Mouse (Mus musculus) embryonic stem cell, embryonic (primary cell): Measurements from ENCODE around the gene Muc2.

Experiments used
- CTCF ChIA-PET, 4 experiments: fragments of 300-600 bp in 2 of 4; fragments of 350-600 bp in 2 of 4; sonication (Branson Sonifier 250); formaldehyde crosslinking; loops; one replicate each; lab custom pipeline; 2022; ENCODE audit warnings: inconsistent platforms in 2 of 4; lab: Charles Lee
- POLR2A ChIA-PET, 4 experiments: fragments of 300-600 bp in 2 of 4; fragments of 350-600 bp in 2 of 4; sonication (Branson Sonifier 250); formaldehyde crosslinking; loops; one replicate each; lab custom pipeline; 2022; ENCODE audit warnings: antibody characterized with exemption in 4 of 4, inconsistent platforms in 1 of 4; lab: Charles Lee

The Muc2 gene

DNA sequence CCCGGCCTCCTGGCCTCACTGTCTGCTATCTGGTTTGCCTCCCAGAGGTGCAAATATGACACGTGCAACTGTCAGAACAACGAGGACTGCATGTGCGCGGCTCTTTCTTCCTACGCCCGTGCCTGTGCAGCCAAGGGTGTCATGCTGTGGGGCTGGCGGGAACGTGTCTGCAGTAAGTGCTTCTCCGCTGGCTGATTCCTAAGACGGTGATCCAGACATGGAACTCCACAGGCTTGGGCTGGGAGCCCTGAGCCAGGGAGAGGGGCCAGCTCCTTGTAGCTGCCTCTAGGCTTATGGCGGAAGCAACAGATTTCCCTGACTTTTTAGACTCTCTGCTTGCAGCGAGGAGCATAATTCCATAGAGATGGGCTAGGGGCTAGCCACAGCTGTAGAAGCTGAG lies 6.4 kb downstream of the Muc2 start:
- POLR2A ChIA-PET, result no interaction called here
- CTCF ChIA-PET, result no interaction called here

- POLR2A ChIA-PET, result no interaction called here
- CTCF ChIA-PET, result interaction anchor here in 1 of 4 experiments (0.6 kb wide), 1 partner anchor 1480 kb away, joined by 3 read pairs; no protein-coding TSS in a partner anchor
Measured at GRCm38 (mm10) chr7:141699556-141700220, 9.5 kb downstream of the Muc2 start.

DNA sequence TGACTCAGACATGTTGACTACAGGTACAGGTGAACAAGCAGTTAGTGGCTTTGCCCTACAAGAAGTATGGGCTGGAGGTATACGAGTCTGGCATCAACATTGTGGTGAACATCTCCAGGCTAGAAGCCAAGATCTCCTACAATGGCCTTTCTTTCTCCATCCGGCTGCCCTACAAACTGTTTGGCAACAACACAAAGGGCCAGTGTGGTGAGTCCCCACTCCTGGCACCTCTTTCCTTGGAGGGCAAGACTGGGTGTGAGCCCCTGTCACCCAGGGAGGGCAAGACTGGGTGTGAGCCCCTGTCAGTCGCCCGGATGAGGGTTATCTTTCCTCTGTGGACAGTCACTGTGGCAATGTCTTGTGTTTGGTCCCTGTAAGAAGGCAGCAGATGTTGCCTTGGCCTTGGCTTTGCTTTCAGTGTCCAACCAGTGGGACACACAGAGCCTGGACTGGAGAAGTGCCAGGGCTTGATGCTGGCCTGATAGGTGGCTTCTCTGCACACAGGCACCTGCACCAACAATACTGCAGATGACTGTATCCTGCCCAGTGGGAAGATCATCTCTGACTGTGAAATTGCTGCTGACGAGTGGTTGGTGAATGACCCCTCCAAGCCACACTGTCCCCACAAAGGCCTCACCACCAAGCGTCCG lies 57.4 kb downstream of the Muc2 start:
- CTCF ChIA-PET, result interaction anchor here in 1 of 4 experiments (1.2 kb wide), 1 partner anchor 8 kb away, joined by 3 read pairs; no protein-coding TSS in a partner anchor
- POLR2A ChIA-PET, result interaction anchor here in 1 of 4 experiments (0.6 kb wide), 1 partner anchor 740 kb away, joined by 3 read pairs; no protein-coding TSS in a partner anchor

DNA sequence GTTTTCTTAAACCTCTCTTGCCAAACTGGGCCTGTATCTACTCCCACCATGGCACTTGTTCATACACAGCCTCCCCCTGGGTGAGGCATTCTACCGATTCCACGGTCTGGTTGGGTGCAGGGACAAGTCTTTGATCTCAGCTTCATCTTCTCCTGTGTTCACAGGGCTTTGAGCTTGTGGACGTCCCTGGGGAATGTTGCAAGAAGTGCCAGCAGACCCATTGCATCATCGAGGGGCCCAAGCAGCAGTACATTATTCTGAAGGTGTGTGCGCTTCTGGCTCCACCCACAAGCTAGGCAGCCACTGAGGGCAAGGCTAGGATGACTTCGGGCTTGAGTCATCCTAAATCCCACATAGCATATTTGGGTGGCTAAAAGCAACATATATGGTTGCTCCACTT lies 62.4 kb downstream of the Muc2 start:
- ChIA-PET POLR2A (no interaction called here), CTCF (no interaction called here)

DNA sequence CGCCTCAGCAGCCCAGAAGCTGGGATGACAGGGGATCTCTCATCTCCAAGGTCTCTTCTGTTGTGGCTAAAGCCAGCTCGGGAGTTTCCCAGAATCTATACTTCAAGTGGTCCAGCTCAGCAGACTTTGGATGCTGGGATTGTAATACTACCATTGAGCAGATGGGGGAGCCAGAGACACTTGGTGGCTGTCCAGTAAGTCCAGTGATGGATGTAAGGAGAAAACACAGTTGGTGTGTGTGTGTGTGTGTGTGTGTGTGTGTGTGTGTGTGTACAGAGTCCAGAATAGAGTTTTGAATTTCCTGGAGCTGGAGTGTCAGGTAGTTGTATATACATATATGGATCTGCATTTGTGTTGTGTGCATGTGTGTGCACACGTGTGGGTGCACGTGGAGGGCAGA lies 65.7 kb downstream of the Muc2 start:
- ChIA-PET POLR2A (interaction anchor here (0.5 to 1.7 kb wide), 6 partner anchors 9 to 494 kb away, joined by 3 to 8 read pairs (median 4); no protein-coding TSS in a partner anchor), CTCF (interaction anchor here (0.6 to 2.0 kb wide), 55 partner anchors 9 to 1683 kb away, joined by 3 to 10 read pairs (median 4); partner anchors contain the start of gene Dusp8 (in 1 of the 4))

- CTCF ChIA-PET, result no interaction called here
- POLR2A ChIA-PET, result interaction anchor here in 1 of 4 experiments (0.6 kb wide), 1 partner anchor 206 kb away, joined by 3 read pairs; no protein-coding TSS in a partner anchor
Measured at GRCm38 (mm10) chr7:141758291-141758690, 68.2 kb downstream of the Muc2 start.

DNA sequence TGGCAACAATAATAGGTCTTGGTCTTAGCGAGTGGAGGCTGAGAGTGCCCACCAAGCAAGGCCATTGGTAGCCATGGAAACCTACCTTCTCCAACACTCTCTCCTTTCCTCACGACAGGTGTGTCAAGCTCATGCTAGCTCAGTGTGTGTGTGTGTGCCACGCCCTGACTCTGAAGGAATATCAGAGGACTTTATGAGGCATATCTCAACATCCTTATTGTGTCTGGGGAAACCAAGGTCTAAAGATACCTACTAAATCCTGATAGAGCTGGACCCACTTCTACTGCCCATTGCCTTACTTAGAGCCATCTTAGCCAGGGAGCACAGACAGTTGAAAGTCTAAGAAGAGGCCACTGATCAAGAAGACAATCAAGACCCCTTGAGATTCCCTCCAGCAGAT lies 80.4 kb downstream of the Muc2 start:
- POLR2A ChIA-PET, result no interaction called here
- CTCF ChIA-PET, result interaction anchor here in 2 of 4 experiments (1.3 to 2.5 kb wide), 2 partner anchors 15 kb away, joined by 4 to 10 read pairs; no protein-coding TSS in a partner anchor

DNA sequence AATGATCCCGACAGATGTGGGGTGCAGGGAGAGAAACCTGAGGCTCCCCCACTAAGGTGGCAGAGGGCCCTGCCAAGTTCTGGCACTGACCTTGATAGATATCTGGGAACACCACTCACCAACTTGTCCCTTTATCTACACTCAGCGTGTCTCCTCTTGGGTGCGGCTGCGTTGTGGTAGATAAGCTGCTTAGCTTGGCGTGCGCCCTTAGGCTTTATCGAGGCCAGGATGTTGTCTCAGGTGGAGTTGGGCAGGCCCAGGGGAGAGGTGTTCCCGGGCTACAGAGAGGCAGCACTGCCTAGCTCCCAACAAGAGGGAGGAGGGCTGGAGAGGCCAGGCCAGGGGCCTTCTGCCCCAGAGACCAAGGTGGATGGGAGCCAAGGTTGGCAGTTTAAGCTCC lies 80.8 kb downstream of the Muc2 start:
- POLR2A ChIA-PET, result interaction anchor here in 1 of 4 experiments (0.8 to 0.9 kb wide), 2 partner anchors 10 to 137 kb away, joined by 3 read pairs; no protein-coding TSS in a partner anchor
- CTCF ChIA-PET, result interaction anchor here in 2 of 4 experiments (1.3 to 2.5 kb wide), 2 partner anchors 15 kb away, joined by 4 to 10 read pairs; no protein-coding TSS in a partner anchor

DNA sequence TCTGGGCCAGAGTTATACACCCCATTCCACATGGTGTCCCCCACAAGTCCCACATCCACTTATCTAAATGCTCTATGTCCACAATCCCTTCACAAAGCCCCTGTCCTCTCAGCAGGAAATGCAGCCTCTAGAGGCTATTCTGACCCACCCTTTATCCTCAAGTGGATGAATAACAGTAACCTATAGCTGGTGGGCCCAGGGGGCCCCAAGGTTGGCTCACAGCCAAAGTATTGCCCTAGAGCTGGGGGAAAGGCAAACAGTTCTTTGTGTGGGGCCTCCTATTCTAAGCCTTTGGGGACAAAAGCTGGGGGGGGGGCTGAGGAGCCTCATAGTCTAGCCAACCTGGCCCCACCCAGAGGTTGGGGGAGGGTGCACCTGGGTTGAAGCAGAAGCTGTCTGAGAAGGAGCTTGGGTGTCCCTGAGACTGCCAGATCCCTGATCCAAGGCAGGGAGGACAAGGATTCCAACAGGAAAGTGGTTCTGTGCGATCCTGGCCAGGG lies 82.0 kb downstream of the Muc2 start:
- ChIA-PET POLR2A (interaction anchor here in 1 of 4 experiments (0.9 to 1.0 kb wide), 2 partner anchors 8 to 164 kb away, joined by 3 read pairs; no protein-coding TSS in a partner anchor), CTCF (interaction anchor here in 3 of 4 experiments (0.8 to 2.5 kb wide), 3 partner anchors 16 to 101 kb away, joined by 3 to 10 read pairs (median 4); no protein-coding TSS in a partner anchor)

GRCm38 (mm10) chr7:141774855-141775254 lies 84.7 kb downstream of the Muc2 start:
- ChIA-PET CTCF (no interaction called here), POLR2A (no interaction called here)

DNA sequence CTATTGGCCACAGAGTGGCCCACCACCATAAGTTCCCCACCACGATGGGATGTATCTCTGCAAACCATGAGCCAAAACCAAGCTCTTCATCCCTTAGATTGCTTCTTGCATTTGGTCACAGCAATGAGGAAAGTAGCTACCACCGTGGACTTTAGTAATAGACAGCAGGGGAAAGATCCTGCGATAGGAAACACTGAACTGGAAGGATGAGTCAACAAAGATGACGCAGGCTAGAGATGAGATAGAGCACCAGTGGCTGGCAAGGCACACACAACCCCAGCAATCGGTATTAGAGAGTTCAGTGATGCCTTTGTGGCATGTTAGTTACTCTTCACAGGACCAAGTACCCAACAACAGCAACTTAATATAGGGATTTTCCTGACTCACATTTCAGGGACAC lies 86.1 kb downstream of the Muc2 start:
- ChIA-PET CTCF (interaction anchor here in 1 of 4 experiments (1.1 kb wide), 1 partner anchor 21 kb away, joined by 4 read pairs; no protein-coding TSS in a partner anchor), POLR2A (no interaction called here)

DNA sequence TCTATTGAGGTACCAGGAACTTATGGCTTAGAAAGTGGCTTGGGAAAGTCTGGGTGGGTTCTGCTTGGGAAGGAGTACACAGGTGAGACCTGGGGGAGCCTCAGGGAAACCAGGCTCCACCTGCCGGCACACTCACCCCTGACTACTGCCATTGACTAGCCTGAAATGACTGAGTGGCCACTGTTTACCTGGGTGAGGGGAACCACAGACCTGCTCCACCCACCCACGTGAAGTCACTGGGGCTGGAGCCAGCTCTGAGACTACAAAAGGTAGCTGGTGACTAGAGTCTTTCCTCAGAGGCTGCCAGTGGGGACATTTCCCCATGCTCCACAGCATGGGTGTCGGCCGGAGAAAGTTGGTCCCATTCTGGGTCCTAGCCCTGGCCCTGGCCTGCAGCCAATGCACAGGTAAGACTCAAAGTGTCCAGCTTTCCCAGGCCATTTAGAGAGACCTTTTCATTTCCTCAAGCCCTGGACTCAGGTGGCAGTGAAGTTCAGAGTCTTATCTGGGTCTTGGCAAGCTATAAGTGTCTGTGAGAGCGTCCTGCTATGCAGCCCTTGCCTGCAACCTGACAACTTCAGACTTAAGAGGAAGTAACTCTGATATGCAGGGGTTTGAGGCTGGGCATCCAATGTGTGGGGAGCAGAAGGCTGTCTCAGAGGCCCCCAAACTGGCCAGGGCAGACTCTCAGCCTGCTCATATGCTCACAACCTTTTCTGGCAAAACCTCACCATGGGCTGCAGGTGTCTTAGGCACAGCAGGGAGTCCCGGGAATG lies 98.7 kb downstream of the Muc2 start, which contains the start of gene Muc5ac:
TSS of gene Muc5ac (plus strand) at position 296 of the 776 bp plus-strand sequence.
- ChIA-PET CTCF (interaction anchor here in 1 of 4 experiments (1.0 kb wide), 1 partner anchor 33 kb away, joined by 3 read pairs; no protein-coding TSS in a partner anchor), POLR2A (no interaction called here)

DNA sequence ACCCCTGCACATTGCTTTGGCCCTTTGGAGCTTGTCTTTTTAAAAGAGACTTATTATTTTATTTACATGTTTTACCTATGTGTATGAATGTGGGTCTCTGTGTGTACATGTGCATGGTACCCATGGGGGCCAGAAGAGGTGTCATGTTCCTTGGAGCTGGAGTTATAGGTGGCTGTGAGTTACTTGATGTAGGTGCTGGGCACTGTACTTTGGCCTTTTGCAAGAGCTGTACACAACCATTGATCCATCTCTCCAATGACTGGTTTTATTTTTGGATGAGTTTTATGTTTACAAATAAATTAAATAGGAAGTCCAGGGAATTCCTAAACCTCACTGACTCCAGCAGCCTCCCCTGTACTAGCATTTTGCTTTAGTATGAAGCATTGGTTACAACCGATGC lies 104.1 kb downstream of the Muc2 start:
- ChIA-PET POLR2A (interaction anchor here in 1 of 4 experiments (0.5 kb wide), 1 partner anchor 11 kb away, joined by 3 read pairs; no protein-coding TSS in a partner anchor), CTCF (interaction anchor here in 1 of 4 experiments (0.6 kb wide), 1 partner anchor 1346 kb away, joined by 4 read pairs; no protein-coding TSS in a partner anchor)

- POLR2A ChIA-PET, result no interaction called here
- CTCF ChIA-PET, result interaction anchor here in 1 of 4 experiments (0.6 kb wide), 1 partner anchor 1713 kb away, joined by 5 read pairs; no protein-coding TSS in a partner anchor
Measured at GRCm38 (mm10) chr7:141803206-141803605, 113.1 kb downstream of the Muc2 start.
